Mouse (Mus musculus) E14TG2a.4 (cell line): ENCODE measurements at regions not wholly inside any gene's neighbourhood (a gene's known extent, or its start where the extent isn't known, plus 50 kb on each side); places are given as distances from the start of the nearest gene placed in this dataset.

Source experiments
- H3K27me3 ChIP-seq: 2 replicates; pipeline ENCODE4 v1.6.1; 2014; ENCODE audit warnings: low read length, control low read depth; ENCODE audit not compliant: insufficient read depth
- H3K36me3 ChIP-seq: 2 replicates; pipeline ENCODE4 v1.6.1; 2014; ENCODE audit warnings: low read length, control low read depth; ENCODE audit not compliant: insufficient read depth
- H3K4me1 ChIP-seq: replicated peaks from 2 replicates; pipeline ENCODE4 v1.6.1; 2014; ENCODE audit warnings: low read depth, low read length, control low read depth
- H3K4me3 ChIP-seq: replicated peaks from 2 replicates; pipeline ENCODE4 v1.5.1; 2014; ENCODE audit warnings: mild to moderate bottlenecking, low read length
- H3K9me3 ChIP-seq: 2 replicates; pipeline ENCODE4 v1.6.1; 2014; ENCODE audit warnings: low read length, control low read depth
- CTCF ChIP-seq: conservative IDR thresholded peaks from 2 replicates; pipeline ENCODE4 v1.5.1; 2014; ENCODE audit warnings: low read length
- NANOG ChIP-seq: IDR thresholded peaks from 2 replicates; pipeline ENCODE4 v1.6.1; 2014; ENCODE audit warnings: borderline replicate concordance, low read length, mixed read lengths
- POU5F1 ChIP-seq: IDR thresholded peaks from 2 replicates; pipeline ENCODE4 v1.6.1; 2014; ENCODE audit warnings: low read length, borderline replicate concordance

- no peaks in the 10 kb centered on the region; the same call in 1 of the 2 replicates for H3K27me3 ChIP-seq
- TF ChIP-seq CTCF (no peak), POU5F1 (no peak), NANOG (no peak)
Measured at GRCm38 (mm10) chr8:26706768-26707156, 270.4 kb upstream of the Zfp703 start.

DNA sequence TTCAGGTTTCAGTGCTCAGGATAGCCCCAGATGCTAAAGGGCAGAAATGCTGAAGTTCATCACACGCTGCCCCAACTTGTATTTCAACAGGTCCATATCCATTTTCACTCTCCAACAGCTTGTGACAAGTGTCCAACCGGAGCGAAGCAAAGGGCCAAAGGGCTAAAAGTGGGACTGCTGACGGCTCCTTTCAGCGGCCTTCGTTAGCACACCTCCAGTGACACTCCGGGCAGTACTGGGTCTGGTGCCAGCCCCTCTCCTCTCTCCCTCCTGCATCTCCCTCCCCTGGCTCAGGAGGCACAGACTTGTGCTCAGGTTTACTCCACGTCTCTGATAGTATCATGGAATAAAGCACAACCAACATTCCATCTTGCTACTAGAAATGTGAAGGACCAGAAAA, 263.3 kb upstream of the Zfp703 start:
- Histone ChIP-seq H3K27me3 (no peaks in the 10 kb centered on the region), H3K36me3 (no peaks in the 10 kb centered on the region), H3K4me1 (no peaks in the 10 kb centered on the region), H3K9me3 (peaks cover 14% of the 10 kb centered on the region), H3K4me3 (no peak overlapping the region)
- TF ChIP-seq NANOG (no peak), POU5F1 (no peak), CTCF (no peak)

More at GRCm38 (mm10) chr8:26706768-26707156, 270.4 kb upstream of the Zfp703 start:
- no peaks in the 10 kb centered on the region for H3K4me1 ChIP-seq
- H3K36me3 ChIP-seq = no peaks in the 10 kb centered on the region
- H3K4me3 ChIP-seq = no peak overlapping the region
- H3K9me3 ChIP-seq = peaks cover 33% of the 10 kb centered on the region

DNA sequence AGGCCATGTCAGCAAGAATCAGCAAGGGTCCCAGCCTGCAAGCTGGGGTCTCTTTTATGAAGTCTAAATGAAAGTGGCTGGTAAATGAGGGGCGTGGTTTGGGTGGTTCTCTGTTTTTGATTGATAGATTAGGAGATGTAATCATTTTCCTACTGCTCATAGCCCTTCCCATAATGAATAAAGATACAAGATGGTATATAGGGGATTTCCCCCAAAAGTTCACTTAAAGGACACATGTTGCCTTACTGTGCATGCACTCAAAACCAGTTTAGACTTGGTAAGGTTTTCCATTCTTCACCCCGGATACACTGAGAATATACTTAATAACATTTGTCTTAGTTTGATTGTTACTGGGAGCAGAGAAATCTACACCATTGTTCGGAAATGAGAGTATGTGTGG, 262.4 kb upstream of the Zfp703 start:
- TF ChIP-seq CTCF = no peak
- TF ChIP-seq POU5F1 = no peak
- TF ChIP-seq NANOG = no peak
- Histone ChIP-seq H3K4me3 (no peak overlapping the region), H3K27me3 (no peaks in the 10 kb centered on the region), H3K36me3 (no peaks in the 10 kb centered on the region), H3K9me3 (peaks cover 8% of the 10 kb centered on the region), H3K4me1 (no peaks in the 10 kb centered on the region)

- H3K27me3 ChIP-seq = peaks cover 7% of the 10 kb centered on the region
- no peaks in the 10 kb centered on the region for H3K36me3 ChIP-seq
- H3K4me1 ChIP-seq = peaks cover 4% of the 10 kb centered on the region; the same call in 1 of the 2 replicates
- TF ChIP-seq POU5F1 = no peak
- no peak overlapping the region for H3K4me3 ChIP-seq
- H3K9me3 ChIP-seq = no peaks in the 10 kb centered on the region
Measured at GRCm38 (mm10) chr8:26718409-26719355, 258.4 kb upstream of the Zfp703 start.

DNA sequence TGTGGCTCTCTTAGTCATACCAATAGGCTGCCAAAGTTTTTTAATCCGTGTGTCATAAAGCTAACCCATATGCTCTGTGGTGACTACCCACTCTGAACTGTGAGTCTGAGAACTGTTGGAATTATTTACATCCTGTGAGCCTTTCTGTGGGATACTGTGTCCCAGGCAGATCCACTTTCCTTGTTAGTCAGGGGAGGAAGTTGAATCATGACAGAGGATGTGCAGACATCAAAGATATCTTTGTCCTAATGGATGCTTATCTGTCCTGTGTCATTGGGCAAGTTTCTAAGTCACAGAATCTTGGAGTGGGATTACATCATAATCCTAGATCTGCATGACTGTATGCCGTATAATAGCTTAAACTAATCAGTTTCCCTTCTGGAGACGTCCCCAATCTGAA, 254.4 kb upstream of the Zfp703 start:
- Histone ChIP-seq H3K27me3 (peaks cover 11% of the 10 kb centered on the region), H3K4me1 (peaks cover 4% of the 10 kb centered on the region; the same call in 1 of the 2 replicates), H3K9me3 (no peaks in the 10 kb centered on the region), H3K4me3 (no peak overlapping the region), H3K36me3 (no peaks in the 10 kb centered on the region)
- no peak for TF ChIP-seq CTCF
- no peak for TF ChIP-seq POU5F1
- no peak for TF ChIP-seq NANOG

GRCm38 (mm10) chr8:26724628-26725027, 252.5 kb upstream of the Zfp703 start:
- Histone ChIP-seq H3K4me1 (peaks cover 4% of the 10 kb centered on the region; the same call in 1 of the 2 replicates), H3K4me3 (no peak overlapping the region), H3K9me3 (no peaks in the 10 kb centered on the region), H3K27me3 (peaks cover 11% of the 10 kb centered on the region), H3K36me3 (no peaks in the 10 kb centered on the region)
- TF ChIP-seq NANOG (no peak), POU5F1 (no peak), CTCF (no peak)

DNA sequence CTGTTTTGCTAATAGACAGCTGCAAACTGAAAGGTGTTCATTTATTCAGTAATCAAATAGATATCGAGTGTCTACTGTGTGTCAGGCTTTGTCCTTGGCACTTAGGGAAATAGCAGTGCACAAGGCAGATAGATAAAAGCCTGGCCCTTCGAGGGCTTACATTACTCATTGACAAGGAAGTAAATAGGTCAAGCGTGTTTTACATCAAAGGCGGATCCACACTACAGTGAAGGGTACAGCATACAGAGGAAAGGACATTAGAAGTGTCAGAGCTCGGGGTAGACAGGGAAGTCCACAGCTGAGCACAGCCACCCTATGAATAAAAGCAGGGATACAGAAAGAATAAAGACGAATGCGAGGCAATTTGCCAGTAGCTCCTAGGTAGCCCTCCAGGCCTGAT, 251.6 kb upstream of the Zfp703 start:
- Histone ChIP-seq H3K9me3 (no peaks in the 10 kb centered on the region), H3K36me3 (no peaks in the 10 kb centered on the region), H3K4me1 (peaks cover under 1% of the 10 kb centered on the region; the same call in 1 of the 2 replicates), H3K4me3 (no peak overlapping the region), H3K27me3 (peaks cover 8% of the 10 kb centered on the region)
- TF ChIP-seq NANOG (no peak), POU5F1 (no peak)

- Histone ChIP-seq H3K4me3 (no peak overlapping the region), H3K4me1 (no peaks in the 10 kb centered on the region), H3K36me3 (no peaks in the 10 kb centered on the region), H3K9me3 (peaks cover 18% of the 10 kb centered on the region; the same call in 1 of the 2 replicates), H3K27me3 (peaks cover 4% of the 10 kb centered on the region; the same call in 1 of the 2 replicates)
- no peak for TF ChIP-seq NANOG
- TF ChIP-seq POU5F1 = no peak
- no peak for TF ChIP-seq CTCF
Measured at GRCm38 (mm10) chr8:26729351-26729750, 247.8 kb upstream of the Zfp703 start.

DNA sequence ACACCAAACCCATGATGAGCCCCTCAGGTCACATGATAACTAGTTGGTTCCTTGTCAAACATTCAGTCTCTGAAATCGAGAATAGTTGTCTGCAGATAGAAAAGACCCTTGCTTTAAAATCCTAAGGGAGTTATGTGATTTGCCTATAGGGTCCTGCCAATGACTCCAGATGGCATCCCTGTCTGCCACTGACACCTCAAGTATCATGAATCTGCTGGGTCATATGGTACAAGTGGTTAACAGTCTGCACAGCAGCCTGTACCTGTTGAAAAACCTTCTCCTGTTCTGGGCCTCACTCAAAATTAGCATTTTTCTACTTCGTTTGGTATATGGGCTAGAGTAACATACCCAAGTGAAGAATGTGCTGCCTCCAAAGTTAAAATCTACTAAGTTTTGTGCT, 246.0 kb upstream of the Zfp703 start:
- no peak for TF ChIP-seq NANOG
- no peak for TF ChIP-seq POU5F1
- TF ChIP-seq CTCF = no peak
- Histone ChIP-seq H3K27me3 (0 out of 2 replicates have a peak, but pooled peaks cover under 1% of the 10 kb centered on the region), H3K36me3 (no peaks in the 10 kb centered on the region), H3K4me1 (no peaks in the 10 kb centered on the region), H3K9me3 (peaks cover 23% of the 10 kb centered on the region), H3K4me3 (no peak overlapping the region)
